Mouse (Mus musculus) embryonic facial prominence, embryonic 14.5 days (tissue): ENCODE measurements around the gene Pcp2. TPM values are rescaled to one million over a fixed set of nuclear protein-coding genes. Genes with fewer than 3 reads are reported as not detected.

Experiments used
- ATAC-seq: fragments of 200-750 bp; cut with Nextera tagmentation; 2 replicates; pipeline ENCODE4 v1.8.0; 2017; ENCODE audit warnings: low read depth, moderate number of reproducible peaks, moderate TSS enrichment
- DNase-seq: peaks from one replicate; pipeline ENCODE4 v3.0.0-alpha.2; 2015; ENCODE audit warnings: low spot score
- H3K27ac ChIP-seq: fragments of 300-500 bp; sonication (generic); replicated peaks from 2 replicates; pipeline ENCODE4 v1.5.1; 2014; ENCODE audit warnings: low read depth, mild to moderate bottlenecking, low read length, moderate library complexity
- H3K27me3 ChIP-seq: fragments of 300-500 bp; sonication (generic); replicated peaks from 2 replicates; pipeline ENCODE4 v1.6.1; 2014; ENCODE audit warnings: low read length; ENCODE audit not compliant: control insufficient read depth, insufficient read depth
- H3K36me3 ChIP-seq: fragments of 300-500 bp; sonication (generic); 2 replicates; pipeline ENCODE4 v1.6.1; 2014; ENCODE audit warnings: low read length, mixed read lengths; ENCODE audit not compliant: control insufficient read depth, insufficient read depth
- H3K4me1 ChIP-seq: fragments of 300-500 bp; sonication (generic); 2 replicates; pipeline ENCODE4 v1.6.1; 2014; ENCODE audit warnings: antibody characterized with exemption, low read length; ENCODE audit not compliant: control insufficient read depth, insufficient read depth
- H3K4me2 ChIP-seq: fragments of 300-500 bp; sonication (generic); 2 replicates; pipeline ENCODE4 v1.6.1; 2014; ENCODE audit warnings: low read depth, mild to moderate bottlenecking, low read length, moderate library complexity, mixed read lengths
- H3K4me3 ChIP-seq: fragments of 300-500 bp; sonication (generic); 2 replicates; pipeline ENCODE4 v1.5.1; 2014; ENCODE audit warnings: low read depth, mild to moderate bottlenecking, low read length
- H3K9ac ChIP-seq: fragments of 300-500 bp; sonication (generic); 2 replicates; pipeline ENCODE4 v1.6.1; 2014; ENCODE audit warnings: low read depth, mild to moderate bottlenecking, low read length, moderate library complexity, mixed read lengths
- H3K9me3 ChIP-seq: fragments of 300-500 bp; sonication (generic); 2 replicates; pipeline ENCODE4 v1.6.1; 2016; ENCODE audit warnings: low read length; ENCODE audit not compliant: control insufficient read depth
- WGBS: fragments of 180-500 bp; shearing (Covaris S2); extraction: QIAGEN DNeasy Blood & Tissue Kit; methylation state at CpG from one replicate; pipeline ENCODE4 v1.1.7; 2014; 5-methylcytosine and 5-hydroxymethylcytosine counted together
- polyA plus RNA-seq: library from polyadenylated mRNA; unstranded; fragments of >200 nt; fragmentation: Nextera tagmentation; extraction: Ambion mirVana; gene quantifications from 2 replicates; pipeline ENCODE4 v1.2.1, GENCODE M21; 2014

Pcp2 gene
- polyA plus RNA-seq, 1 experiment from 2014 or later: 0.17 TPM

- Histone ChIP-seq H3K27me3 (no peaks in the 10 kb centered on the region), H3K9me3 (no peaks in the 10 kb centered on the region), H3K36me3 (peaks cover 38% of the 10 kb centered on the region), H3K4me2 (no peak overlapping the region), H3K4me3 (no peak overlapping the region), H3K27ac (no peak overlapping the region), H3K9ac (no peak overlapping the region), H3K4me1 (no peaks in the 10 kb centered on the region)
- no peak for DNase-seq
- no peak for ATAC-seq
- 88% methylated on average over 14 of the region's 16 CpGs for WGBS
Observed at GRCm38 (mm10) chr8:3606593-3606992, 18.8 kb downstream of the Pcp2 start.

GRCm38 (mm10) chr8:3603439-3603838 is 21.9 kb downstream of the Pcp2 start:
- H3K9me3 ChIP-seq: no peaks in the 10 kb centered on the region
- H3K36me3 ChIP-seq: peaks cover 8% of the 10 kb centered on the region; the same call in 1 of the 2 replicates
- no peak overlapping the region for H3K4me3 ChIP-seq
- no peaks in the 10 kb centered on the region for H3K27me3 ChIP-seq
- DNase-seq (no peak), ATAC-seq (no peak)
- H3K9ac ChIP-seq: no peak overlapping the region
- H3K4me1 ChIP-seq: no peaks in the 10 kb centered on the region
- no peak overlapping the region for H3K4me2 ChIP-seq
- H3K27ac ChIP-seq: no peak overlapping the region
- 74% methylated on average over 13 of the region's 13 CpGs for WGBS

- H3K36me3 ChIP-seq: 0 out of 2 replicates have a peak, but pooled peaks cover 3% of the 10 kb centered on the region
- no peak for ATAC-seq
Observed at GRCm38 (mm10) chr8:3600401-3600800, 24.9 kb downstream of the Pcp2 start.

GRCm38 (mm10) chr8:3599219-3599618 is 26.1 kb downstream of the Pcp2 start:
- H3K36me3 ChIP-seq: 0 out of 2 replicates have a peak, but pooled peaks cover 3% of the 10 kb centered on the region
- H3K27me3 ChIP-seq: no peaks in the 10 kb centered on the region
- no peak overlapping the region for H3K9ac ChIP-seq
- 47% methylated on average over 1 of the region's 1 CpGs for whole genome bisulfite sequencing
- no peak overlapping the region for H3K27ac ChIP-seq
- H3K4me1 ChIP-seq: no peaks in the 10 kb centered on the region
- ATAC-seq: no peak
- no peak overlapping the region for H3K4me3 ChIP-seq
- H3K9me3 ChIP-seq: no peaks in the 10 kb centered on the region
- no peak for DNase-seq
- H3K4me2 ChIP-seq: no peak overlapping the region

More at GRCm38 (mm10) chr8:3600401-3600800, 24.9 kb downstream of the Pcp2 start:
- H3K27ac ChIP-seq: no peak overlapping the region
- no peak for DNase-seq
- 80% methylated on average over 6 of the region's 6 CpGs for WGBS
- H3K4me1 ChIP-seq: no peaks in the 10 kb centered on the region
- H3K4me3 ChIP-seq: no peak overlapping the region
- H3K4me2 ChIP-seq: no peak overlapping the region
- no peaks in the 10 kb centered on the region for H3K27me3 ChIP-seq
- H3K9ac ChIP-seq: no peak overlapping the region
- H3K9me3 ChIP-seq: no peaks in the 10 kb centered on the region

- H3K4me3 ChIP-seq: no peak overlapping the region
- no peak overlapping the region for H3K4me2 ChIP-seq
- WGBS: 88% methylated on average over 3 of the region's 3 CpGs
- no peak overlapping the region for H3K9ac ChIP-seq
- DNase-seq (no peak), ATAC-seq (no peak)
- no peak overlapping the region for H3K27ac ChIP-seq
- no peaks in the 10 kb centered on the region for H3K27me3 ChIP-seq
- H3K4me1 ChIP-seq: no peaks in the 10 kb centered on the region
- H3K9me3 ChIP-seq: no peaks in the 10 kb centered on the region
- H3K36me3 ChIP-seq: 0 out of 2 replicates have a peak, but pooled peaks cover 3% of the 10 kb centered on the region
Observed at GRCm38 (mm10) chr8:3598054-3598453, 27.3 kb downstream of the Pcp2 start.

- Histone ChIP-seq H3K9ac (no peak overlapping the region), H3K4me2 (no peak overlapping the region), H3K4me1 (no peaks in the 10 kb centered on the region), H3K9me3 (no peaks in the 10 kb centered on the region), H3K36me3 (0 out of 2 replicates have a peak, but pooled peaks cover 3% of the 10 kb centered on the region), H3K27ac (no peak overlapping the region), H3K4me3 (no peak overlapping the region), H3K27me3 (no peaks in the 10 kb centered on the region)
- DNase-seq (no peak), ATAC-seq (no peak)
- 86% methylated on average over 2 of the region's 2 CpGs for WGBS
Observed at GRCm38 (mm10) chr8:3594466-3594865, 30.9 kb downstream of the Pcp2 start.

GRCm38 (mm10) chr8:3593470-3593869 is 31.9 kb downstream of the Pcp2 start:
- H3K36me3 ChIP-seq: 0 out of 2 replicates have a peak, but pooled peaks cover 3% of the 10 kb centered on the region
- H3K4me3 ChIP-seq: no peak overlapping the region
- no peaks in the 10 kb centered on the region for H3K27me3 ChIP-seq
- ATAC-seq: no peak
- H3K9me3 ChIP-seq: no peaks in the 10 kb centered on the region
- H3K27ac ChIP-seq: no peak overlapping the region
- no peak for DNase-seq
- no peak overlapping the region for H3K9ac ChIP-seq
- 66% methylated on average over 3 of the region's 3 CpGs for WGBS
- H3K4me1 ChIP-seq: no peaks in the 10 kb centered on the region
- H3K4me2 ChIP-seq: no peak overlapping the region

GRCm38 (mm10) chr8:3588258-3588633 is 37.1 kb downstream of the Pcp2 start:
- no peak for DNase-seq
- no peak overlapping the region for H3K27ac ChIP-seq
- WGBS: 1% methylated on average over 11 of the region's 11 CpGs

More at GRCm38 (mm10) chr8:3588258-3588633, 37.1 kb downstream of the Pcp2 start:
- ATAC-seq: peak; percentile 24
- Histone ChIP-seq H3K27me3 (no peaks in the 10 kb centered on the region), H3K4me2 (peak overlapping the region; percentile 87), H3K9me3 (no peaks in the 10 kb centered on the region), H3K4me1 (peaks cover 3% of the 10 kb centered on the region; the same call in 1 of the 2 replicates), H3K36me3 (no peaks in the 10 kb centered on the region), H3K9ac (peak overlapping the region; percentile 77), H3K4me3 (peak overlapping the region; percentile 74)
